Mouse (Mus musculus): ENCODE data around the gene Mall.

Gene Mall

GRCm38 (mm10) chr2:127730301-127730997, 717 bp upstream of the Mall start:
- no peak for DNase-seq (ENCODE audit: low spot score in 2 of 2)

GRCm38 (mm10) chr2:127728661-127729450, 876 bp downstream of the Mall start:
- DNase-seq (ENCODE audit: low spot score in 2 of 2), result no peak

- DNase-seq (ENCODE audit: low spot score in 2 of 2), result no peak
Observed at GRCm38 (mm10) chr2:127728146-127728545, 1.6 kb downstream of the Mall start.

DNA sequence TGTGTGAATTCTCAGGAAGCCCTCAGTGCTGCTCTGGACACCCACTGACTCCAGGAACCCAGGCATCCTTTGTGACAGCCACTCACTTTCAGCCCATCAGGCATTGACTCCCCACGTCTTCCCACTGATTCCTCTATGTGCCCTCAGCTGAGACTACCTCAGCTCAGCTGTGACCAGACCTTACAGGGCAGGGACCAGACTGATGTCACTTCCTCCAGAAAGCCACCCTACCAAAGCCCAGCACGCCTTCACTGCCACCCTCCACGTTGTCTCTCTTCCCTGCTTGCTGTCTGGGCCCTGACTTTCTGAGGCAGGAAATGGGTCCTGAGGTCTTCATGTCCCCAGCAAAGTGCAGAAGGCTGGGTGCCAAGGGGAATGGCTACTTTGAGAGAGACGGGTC, 6.5 kb downstream of the Mall start:
- no peak for DNase-seq (ENCODE audit: low spot score in 2 of 2)

DNA sequence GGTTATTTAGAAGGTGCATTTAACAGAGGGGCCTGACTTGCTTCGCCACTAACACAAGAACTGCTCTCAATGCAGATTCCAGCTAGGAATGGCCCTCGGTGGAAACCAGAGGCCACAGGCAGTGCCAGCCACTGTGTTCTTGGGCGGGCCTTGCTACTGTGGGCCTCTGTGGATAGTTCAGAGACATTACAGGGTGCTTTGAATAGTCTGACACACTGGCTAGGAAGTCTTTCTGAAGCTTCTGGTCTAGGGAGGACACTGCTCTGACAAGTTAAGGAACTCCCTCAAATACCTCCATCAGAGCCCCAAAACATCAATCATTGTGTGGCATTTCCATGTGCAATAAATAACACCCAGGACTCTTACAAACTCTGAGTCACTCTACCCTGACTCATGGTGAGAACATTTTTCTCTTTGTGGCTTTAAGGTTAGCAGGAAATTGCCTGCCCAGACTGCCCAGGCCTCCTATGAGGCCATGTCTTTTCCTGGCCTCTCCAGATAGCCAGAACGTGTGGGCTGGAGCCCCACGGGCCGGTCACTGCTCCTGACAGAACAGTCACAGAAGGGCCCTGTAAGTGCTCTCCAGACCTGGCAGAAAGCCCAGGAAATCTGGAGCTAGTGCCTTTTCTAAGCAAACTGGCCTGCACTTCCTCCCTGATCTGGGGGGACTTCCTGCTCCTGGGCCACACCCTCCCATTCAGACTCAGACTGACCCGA, 7.4 kb downstream of the Mall start:
- peak in 1 of 2 experiments; percentile 50 for DNase-seq (ENCODE audit: low spot score in 2 of 2)

GRCm38 (mm10) chr2:127718839-127719468, 10.8 kb downstream of the Mall start:
- no peak for DNase-seq (ENCODE audit: low spot score in 2 of 2)

DNA sequence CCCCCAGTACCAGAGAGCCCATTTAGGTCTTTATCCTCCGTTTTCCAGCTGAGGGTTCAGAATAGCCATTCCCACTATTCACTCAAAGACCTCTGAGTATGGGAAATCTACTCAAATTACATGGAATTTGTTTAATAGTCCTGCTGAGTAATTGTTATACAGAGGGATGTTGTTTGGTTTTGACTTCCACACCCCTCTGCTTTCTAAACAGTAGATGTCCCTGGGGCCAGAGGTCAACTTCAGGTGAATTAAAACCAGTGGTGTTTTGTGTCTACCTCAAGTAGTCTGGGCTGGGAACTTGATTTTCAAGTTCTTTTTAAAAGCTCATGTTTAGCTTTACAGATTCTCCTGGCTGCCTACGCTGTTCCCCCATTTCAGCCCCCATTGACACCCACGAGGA, 15.0 kb downstream of the Mall start:
- DNase-seq (ENCODE audit: low spot score in 2 of 2), result no peak

GRCm38 (mm10) chr2:127708792-127709191, 20.9 kb downstream of the Mall start:
- no peak for DNase-seq (ENCODE audit: low spot score in 2 of 2)

DNA sequence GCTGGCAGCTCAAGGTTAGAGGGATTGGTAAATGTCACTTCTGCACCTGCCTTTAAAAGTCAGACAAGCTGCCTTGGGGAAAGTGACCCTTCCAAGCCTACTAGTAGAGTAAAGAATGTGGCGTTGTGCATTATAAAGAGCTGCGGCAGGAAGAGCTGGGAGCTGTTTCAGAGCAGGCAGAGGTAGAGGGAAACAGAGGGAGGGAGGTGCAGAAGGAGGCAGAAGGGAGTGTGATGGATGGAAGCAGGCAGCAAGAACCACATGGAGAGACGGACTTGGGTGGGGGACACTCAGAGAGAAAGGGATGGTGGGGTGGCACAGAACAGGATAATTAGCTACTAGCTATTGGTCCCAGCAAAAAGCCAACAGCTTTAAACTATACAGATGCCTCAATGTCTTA, 21.7 kb downstream of the Mall start:
- no peak for DNase-seq (ENCODE audit: low spot score in 2 of 2)

- no peak for DNase-seq (ENCODE audit: low spot score in 2 of 2)
Observed at GRCm38 (mm10) chr2:127705267-127705666, 24.5 kb downstream of the Mall start.

DNA sequence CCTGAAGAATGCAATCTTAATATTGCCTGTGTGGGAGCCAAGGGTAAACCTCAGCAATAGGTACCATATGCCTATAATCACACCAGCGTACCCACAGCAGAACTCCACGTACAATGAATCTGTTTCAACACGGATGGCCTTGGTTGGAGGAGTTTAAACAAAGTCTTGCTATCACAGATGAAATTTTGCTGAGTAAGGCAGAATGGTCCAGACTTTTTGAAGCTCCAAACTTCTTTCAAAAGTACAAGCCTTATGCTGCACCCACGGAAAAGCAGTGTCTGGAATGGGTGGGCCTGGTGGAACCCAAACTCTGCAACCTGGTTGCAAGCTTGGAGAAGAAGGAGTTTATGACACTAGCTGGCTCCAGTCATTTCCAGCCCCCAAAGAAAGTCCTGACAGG, 40.5 kb downstream of the Mall start:
- DNase-seq (ENCODE audit: low spot score in 2 of 2), result no peak

DNA sequence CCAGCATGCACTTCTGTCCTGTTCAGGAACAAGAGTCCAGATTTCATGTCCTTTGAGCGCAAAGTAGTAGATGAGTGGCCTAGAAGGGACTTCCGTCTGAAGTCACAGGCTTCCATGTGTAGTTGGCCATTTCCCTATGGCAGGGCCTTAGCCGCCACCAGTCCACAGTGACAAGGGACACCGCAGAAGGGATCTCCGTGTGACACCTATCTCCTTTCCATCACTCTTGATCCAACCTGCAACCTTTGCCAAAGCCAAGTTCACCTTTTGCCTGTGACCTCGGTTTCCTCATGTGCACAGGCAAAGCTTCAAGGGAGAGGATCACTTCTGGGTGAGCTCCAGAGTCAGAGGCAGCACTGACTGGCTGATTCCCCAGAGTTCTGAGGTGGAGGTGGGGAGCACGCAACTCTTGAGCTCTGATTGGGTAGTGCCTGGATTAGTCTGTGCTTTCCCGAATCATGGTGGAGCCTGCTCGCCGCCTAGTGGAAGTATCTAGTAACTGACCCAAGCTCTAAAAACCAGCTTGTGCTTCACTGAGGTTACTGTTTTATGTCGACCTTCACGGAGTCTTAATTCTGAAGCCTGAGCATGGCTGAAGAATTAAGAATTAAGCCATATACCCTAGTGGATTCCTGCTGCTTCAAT, 45.9 kb downstream of the Mall start:
- DNase-seq (ENCODE audit: low spot score in 2 of 2), result peak; percentile 32 to 38

- DNase-seq (ENCODE audit: low spot score in 2 of 2), result no peak
Observed at GRCm38 (mm10) chr2:127667843-127668506, 61.8 kb downstream of the Mall start.

- DNase-seq (ENCODE audit: low spot score in 2 of 2), result no peak
Observed at GRCm38 (mm10) chr2:127667015-127667414, 62.7 kb downstream of the Mall start.

GRCm38 (mm10) chr2:127662708-127663107, 67.0 kb downstream of the Mall start:
- peak in 1 of 2 experiments; percentile 56 for DNase-seq (ENCODE audit: low spot score in 2 of 2)

DNA sequence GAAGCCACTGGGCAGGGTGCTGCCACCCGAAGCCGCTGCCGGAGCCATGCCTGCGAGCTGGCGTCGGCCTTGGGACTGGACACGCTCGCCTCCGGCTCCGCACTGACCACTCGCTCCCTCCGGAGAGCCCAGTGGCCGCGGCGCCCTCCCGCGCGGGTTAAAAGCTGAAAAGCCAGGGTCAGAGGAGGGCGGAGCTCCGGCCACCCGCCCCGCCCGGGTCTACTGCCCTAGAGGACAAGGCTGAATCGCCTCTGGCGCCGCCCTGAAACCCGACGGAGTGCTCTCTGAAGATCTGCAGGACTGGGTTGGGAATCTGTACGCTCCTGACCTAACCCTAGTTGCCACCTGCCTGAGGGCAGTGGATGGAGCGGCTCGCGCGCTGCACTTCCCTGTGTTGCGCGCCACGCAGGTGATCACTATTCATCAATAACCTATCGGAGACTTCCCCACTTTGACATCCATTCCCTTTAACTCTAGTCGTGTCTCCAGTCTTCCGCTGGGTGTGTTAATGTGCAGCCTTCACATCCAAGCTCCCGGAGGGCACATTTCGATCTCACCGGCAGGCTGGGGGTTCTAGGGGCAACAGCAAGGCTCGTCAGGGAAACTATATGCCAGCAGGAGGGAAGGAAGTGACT, 73.5 kb downstream of the Mall start, which contains the start of gene Mal:
Gene Mal (minus strand): TSS at position 610 of the 635 bp plus-strand sequence.
- DNase-seq (ENCODE audit: low spot score in 2 of 2), result peak; percentile 74 to 78

DNA sequence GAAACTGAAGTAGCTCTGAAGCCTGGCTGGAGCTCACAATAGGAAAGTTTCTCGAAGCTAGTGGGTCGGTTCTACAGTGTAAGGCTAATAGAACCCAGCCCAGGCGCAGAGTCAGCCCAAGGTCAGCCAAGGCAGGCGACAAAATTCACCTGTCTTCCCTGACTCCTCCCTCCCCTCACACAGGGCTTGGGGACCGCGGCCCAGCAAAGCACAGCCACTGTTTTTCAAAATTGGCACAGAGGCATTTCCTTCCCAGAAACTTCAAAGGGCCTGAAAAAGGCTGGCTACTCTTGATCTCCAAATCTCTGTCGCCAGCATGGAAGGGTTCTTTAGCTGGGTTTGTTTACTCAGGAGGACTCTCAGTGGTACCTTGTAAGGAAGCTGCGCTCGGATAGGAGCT, 74.3 kb downstream of the Mall start:
- DNase-seq (ENCODE audit: low spot score in 2 of 2), result no peak

DNA sequence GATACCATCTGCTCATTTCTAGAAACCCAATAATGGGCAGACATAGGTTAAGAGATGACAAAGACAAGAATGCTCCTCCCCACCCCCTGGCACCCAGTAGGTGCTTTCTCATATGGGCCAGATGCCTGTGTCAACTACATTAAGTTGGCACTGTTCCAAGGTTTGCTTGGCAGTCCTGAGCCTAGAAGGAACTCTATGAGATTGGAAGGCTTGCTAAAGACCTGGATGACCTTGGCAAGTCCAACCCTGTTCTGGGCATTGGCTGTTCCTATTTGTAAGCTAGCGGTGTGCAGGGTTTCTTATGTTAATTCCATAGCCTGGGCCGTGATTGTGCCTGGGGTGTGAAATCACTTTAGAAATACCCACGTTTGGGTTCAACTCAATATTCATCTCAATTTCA, 74.9 kb downstream of the Mall start:
- DNase-seq (ENCODE audit: low spot score in 2 of 2), result no peak
